Comparison of ENCODE assay signal across 8 mouse cellular contexts in the genomic region with DNA sequence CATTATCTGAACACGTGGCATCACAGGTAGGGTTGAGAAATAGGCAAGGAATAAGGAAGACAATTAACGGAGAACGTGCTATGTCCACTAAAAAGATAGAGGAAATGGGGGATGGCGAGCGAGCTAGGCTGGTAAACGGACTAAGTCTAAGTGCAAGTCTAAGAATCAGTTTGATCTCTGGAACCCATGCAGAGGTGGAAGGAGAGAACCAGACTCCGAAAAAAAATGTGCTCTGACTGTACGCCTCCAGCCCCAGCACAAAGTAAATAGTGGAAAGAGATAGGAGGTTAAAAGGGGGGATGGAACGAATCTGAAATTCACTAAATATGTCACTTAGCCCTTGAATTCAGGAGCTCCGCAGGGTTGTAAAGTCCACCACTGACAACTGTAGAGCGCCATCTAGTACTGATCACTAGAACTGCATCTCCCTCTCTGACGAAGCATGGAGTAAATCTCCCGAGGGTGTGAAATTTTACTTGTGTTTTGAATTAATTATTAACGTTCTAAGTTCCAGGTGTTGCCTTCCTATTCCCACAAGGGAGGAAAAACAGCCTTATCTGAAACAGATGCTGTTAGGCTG. TPM values are rescaled to one million over a fixed set of nuclear protein-coding genes. Genes with fewer than 3 reads are reported as not detected.
A peak's percentile ranks its signal among the peaks of the same experiment; 100 is the strongest.
DNase-seq lines count a peak whose midpoint lies in the region; ATAC-seq and TF ChIP-seq lines count a peak whose summit lies in the region.

No protein-coding gene starts in this region.

- in situ Hi-C loops in ES-E14 (cut with MboI; ENCODE audit: low sequenced_read_pairs in 2 of 2, unreplicated experiment in 2 of 2), result no loop called here

- no peak for ATAC-seq in limb, embryonic 14.5 days (ENCODE audit: low FRiP score, low read depth)

- TF ChIP-seq POLR2A in limb, embryonic 14.5 days (IDR thresholded peaks at IDR 0.05; ENCODE audit: borderline replicate concordance, extremely low read depth, insufficient read depth, insufficient read length), result no peak

- no peak overlapping the region for H3K9ac ChIP-seq in ES-E14 (ENCODE audit: insufficient read depth, low read depth, low read length, poor library complexity, severe bottlenecking)
- H3K9ac ChIP-seq in limb, embryonic 14.5 days (ENCODE audit: low read depth, low read length, severe bottlenecking), result no peak overlapping the region

- H3K9me3 ChIP-seq in ES-E14 (ENCODE audit: control insufficient read depth, insufficient read depth, low read depth, low read length), result no peaks in the 10 kb centered on the region
- no peaks in the 10 kb centered on the region for H3K9me3 ChIP-seq in limb, embryonic 14.5 days (ENCODE audit: control insufficient read depth, low read length)

- H3K4me2 ChIP-seq in limb, embryonic 14.5 days (replicated peaks; ENCODE audit: low read depth, low read length, severe bottlenecking), result no peak overlapping the region; the same call in none of the 2 replicates

- no peaks in the 10 kb centered on the region for H3K36me3 ChIP-seq in ES-E14 (ENCODE audit: control insufficient read depth, insufficient read depth, low read length, poor library complexity, severe bottlenecking)
- H3K36me3 ChIP-seq in limb, embryonic 14.5 days (ENCODE audit: control insufficient read depth, insufficient read depth, low read length), result no peaks in the 10 kb centered on the region

- H3K27ac ChIP-seq in ES-E14 (ENCODE audit: insufficient read depth, low read depth, low read length, poor library complexity, severe bottlenecking), result no peak overlapping the region
- H3K27ac ChIP-seq in limb, embryonic 14.5 days (replicated peaks; ENCODE audit: low read depth, low read length), result no peak overlapping the region

- peak; percentile 3 for DNase-seq in heart, adult 8-10 months (ENCODE audit: low spot score)
- DNase-seq in heart, adult 11 months, result no peak
- peak; percentile 11 for DNase-seq in ES-E14 (ENCODE audit: low read depth, low spot score)
- DNase-seq in embryo, embryonic 10.5 days (ENCODE audit: low spot score), result peak; percentile 66
- peak; percentile 16 for DNase-seq in hindlimb bud, embryonic 11.5 days (ENCODE audit: extremely low spot score, low read depth, low spot score)
- DNase-seq in limb, embryonic 14.5 days (ENCODE audit: low spot score), result peak; percentile 60
- no peak for DNase-seq in spleen, postnatal 10 days (ENCODE audit: low spot score in 2 of 2)
- no peak for DNase-seq in adrenal gland, adult 8-10 months

- no peaks in the 10 kb centered on the region for H3K27me3 ChIP-seq in limb, embryonic 14.5 days (ENCODE audit: control insufficient read depth, insufficient read depth, low read length)

- no peak overlapping the region for H3K4me3 ChIP-seq in ES-E14 (ENCODE audit: insufficient read depth in 1 of 2, low read depth in 1 of 2, low read length in 2 of 2, poor library complexity in 1 of 2, severe bottlenecking in 1 of 2)
- H3K4me3 ChIP-seq in limb, embryonic 14.5 days (replicated peaks; ENCODE audit: low read length), result no peak overlapping the region

- WGBS in limb, embryonic 14.5 days, result 36% methylated on average over 14 of the region's 14 CpGs

- no peaks in the 10 kb centered on the region for H3K4me1 ChIP-seq in ES-E14 (ENCODE audit: control insufficient read depth in 2 of 2, insufficient read depth in 2 of 2, low read length in 2 of 2, poor library complexity in 1 of 2)
- no peaks in the 10 kb centered on the region for H3K4me1 ChIP-seq in limb, embryonic 14.5 days (ENCODE audit: control insufficient read depth, insufficient read depth, low read length)

TF ChIP-seq in ES-E14, 5 proteins besides CTCF, POLR2A, EP300 and RAD21:
- no peak for TF ChIP-seq HCFC1 (IDR thresholded peaks at IDR 0.05; ENCODE audit: borderline replicate concordance, insufficient read depth, low read length)
- peak; percentile 35; the same call in 1 of the 2 replicates for TF ChIP-seq ZC3H11A (IDR thresholded peaks at IDR 0.05; ENCODE audit: borderline replicate concordance, low read depth, low read length)

RNA-seq across cellular contexts. Expression of a gene that starts 44.8 kb away (rescaled TPM):
- 10 to 100 TPM; 37.3 to 54.8 (median 47.6) TPM for total RNA-seq in heart, adult 8-10 months (2022)
- 21.8 and 29.0 TPM in 2 replicates for total RNA-seq in ES-E14 (2012; rRNA removed)
- polyA plus RNA-seq in limb, embryonic 14.5 days (2012; rRNA removed), result 31.4 and 33.7 TPM in 2 replicates
- polyA plus RNA-seq in limb, embryonic 14.5 days (2014; fragmentation: Nextera tagmentation; extraction: Ambion mirVana), result 36.0 and 37.0 TPM in 2 replicates
- total RNA-seq in adrenal gland, adult 8-10 months (2022), result 10 to 100 TPM; 74.9 to 92.9 (median 79.9) TPM

RNA-seq across cellular contexts. Expression of a gene that starts 46.4 kb away (rescaled TPM):
- under 1 TPM in 3 of 4 experiments, not detected in 1; 0.11 to 0.14 (median 0.12) TPM for total RNA-seq in heart, adult 8-10 months (2022)
- not detected in 2 replicates for total RNA-seq in ES-E14 (2012; rRNA removed)
- polyA plus RNA-seq in limb, embryonic 14.5 days (2012; rRNA removed), result 0.98 and 1.1 TPM in 2 replicates
- 4.2 and 5.1 TPM in 2 replicates for polyA plus RNA-seq in limb, embryonic 14.5 days (2014; fragmentation: Nextera tagmentation; extraction: Ambion mirVana)
- under 1 TPM in 1 of 4 experiments, not detected in 3; 0.11 TPM for total RNA-seq in adrenal gland, adult 8-10 months (2022)

Comparison
In these comparisons a context has a peak if more than half of its experiments do, and no peak if none do; other contexts are left out.
1. DNase-seq: peak in heart, adult 8-10 months (single experiment), ES-E14 (single experiment), embryo, embryonic 10.5 days (single experiment), hindlimb bud, embryonic 11.5 days (single experiment) and limb, embryonic 14.5 days (single experiment); none in heart, adult 11 months (single experiment), spleen, postnatal 10 days (0 of 2) and adrenal gland, adult 8-10 months (single experiment).